Mouse (Mus musculus): ENCODE measurements around the gene Ccdc13. TPM values are rescaled to one million over a fixed set of nuclear protein-coding genes. Genes with fewer than 3 reads are reported as not detected.

Gene Ccdc13
- total and polyA plus RNA-seq, 2 experiments from 2014 or later, result 3.0 to 4.8 TPM

GRCm38 (mm10) chr9:121775951-121776350 lies 63.3 kb downstream of the Ccdc13 start:
- H3K27ac ChIP-seq (ENCODE audit: low read depth, low read length), result no peak overlapping the region
- no peak overlapping the region for H3K9ac ChIP-seq (replicated peaks; ENCODE audit: low read length, poor library complexity, severe bottlenecking)
- H3K4me2 ChIP-seq (ENCODE audit: low read depth, low read length, poor library complexity, severe bottlenecking), result no peak overlapping the region
- TF ChIP-seq CTCF (IDR thresholded peaks at IDR 0.05), result no peak
- no peaks in the 10 kb centered on the region for H3K9me3 ChIP-seq (ENCODE audit: low read length)
- H3K4me1 ChIP-seq (ENCODE audit: insufficient read depth, low read length), result no peaks in the 10 kb centered on the region
- DNase-seq (ENCODE audit: low spot score) (no peak), ATAC-seq (ENCODE audit: low FRiP score) (no peak)
- peaks cover 18% of the 10 kb centered on the region for H3K27me3 ChIP-seq (ENCODE audit: insufficient read depth, low read length)
- WGBS, result 83% methylated on average over 10 of the region's 10 CpGs
- no peak overlapping the region for H3K4me3 ChIP-seq (ENCODE audit: low read depth, low read length)
- no peaks in the 10 kb centered on the region for H3K36me3 ChIP-seq (ENCODE audit: insufficient read depth, low read length)

- DNase-seq (ENCODE audit: low spot score) (no peak), ATAC-seq (ENCODE audit: low FRiP score) (no peak)
- H3K9me3 ChIP-seq (ENCODE audit: low read length), result no peaks in the 10 kb centered on the region
- H3K27ac ChIP-seq (ENCODE audit: low read depth, low read length), result no peak overlapping the region
- no peak overlapping the region for H3K4me3 ChIP-seq (ENCODE audit: low read depth, low read length)
- H3K36me3 ChIP-seq (ENCODE audit: insufficient read depth, low read length), result peaks cover 20% of the 10 kb centered on the region
- H3K4me1 ChIP-seq (ENCODE audit: insufficient read depth, low read length), result no peaks in the 10 kb centered on the region
- H3K27me3 ChIP-seq (ENCODE audit: insufficient read depth, low read length), result peaks cover 7% of the 10 kb centered on the region; the same call in 1 of the 2 replicates
- 69% methylated on average over 5 of the region's 5 CpGs for WGBS
- H3K4me2 ChIP-seq (ENCODE audit: low read depth, low read length, poor library complexity, severe bottlenecking), result no peak overlapping the region
- no peak for TF ChIP-seq CTCF (IDR thresholded peaks at IDR 0.05)
- no peak overlapping the region for H3K9ac ChIP-seq (replicated peaks; ENCODE audit: low read length, poor library complexity, severe bottlenecking)
Observed at GRCm38 (mm10) chr9:121772412-121772811, 66.8 kb downstream of the Ccdc13 start.

GRCm38 (mm10) chr9:121765166-121765855 lies 74.0 kb downstream of the Ccdc13 start:
- no peaks in the 10 kb centered on the region for H3K27me3 ChIP-seq (ENCODE audit: insufficient read depth, low read length)
- no peak overlapping the region for H3K9ac ChIP-seq (replicated peaks; ENCODE audit: low read length, poor library complexity, severe bottlenecking)
- no peak overlapping the region for H3K4me3 ChIP-seq (ENCODE audit: low read depth, low read length)
- H3K27ac ChIP-seq (ENCODE audit: low read depth, low read length), result no peak overlapping the region
- no peak for TF ChIP-seq CTCF (IDR thresholded peaks at IDR 0.05)
- no peaks in the 10 kb centered on the region for H3K9me3 ChIP-seq (ENCODE audit: low read length)
- no peak overlapping the region for H3K4me2 ChIP-seq (ENCODE audit: low read depth, low read length, poor library complexity, severe bottlenecking)
- ATAC-seq (ENCODE audit: low FRiP score) (no peak), DNase-seq (ENCODE audit: low spot score) (no peak)
- 93% methylated on average over 16 of the region's 16 CpGs for WGBS
- peaks cover 60% of the 10 kb centered on the region for H3K36me3 ChIP-seq (ENCODE audit: insufficient read depth, low read length)
- H3K4me1 ChIP-seq (ENCODE audit: insufficient read depth, low read length), result peaks cover 7% of the 10 kb centered on the region

DNA sequence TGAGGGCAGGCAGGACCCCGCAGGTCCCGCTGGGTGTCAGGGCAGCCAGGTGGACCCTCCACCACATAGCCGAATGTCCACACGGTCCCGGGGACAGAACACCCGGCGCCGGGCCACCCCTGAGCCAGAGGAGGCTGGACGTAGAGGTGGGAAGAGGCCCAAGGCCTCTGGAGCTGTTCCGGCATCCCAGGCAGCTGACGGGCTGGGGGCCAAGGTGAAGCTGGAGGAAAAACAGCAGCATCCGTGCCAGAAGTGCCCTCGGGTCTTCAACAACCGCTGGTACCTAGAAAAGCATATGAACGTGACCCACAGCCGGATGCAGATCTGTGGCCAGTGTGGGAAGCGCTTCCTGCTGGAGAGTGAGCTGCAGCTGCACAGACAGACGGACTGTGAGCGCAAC lies 75.5 kb downstream of the Ccdc13 start:
- H3K36me3 ChIP-seq (ENCODE audit: insufficient read depth, low read length), result peaks cover 53% of the 10 kb centered on the region
- H3K9me3 ChIP-seq (ENCODE audit: low read length), result no peaks in the 10 kb centered on the region
- no peak overlapping the region for H3K4me2 ChIP-seq (ENCODE audit: low read depth, low read length, poor library complexity, severe bottlenecking)
- TF ChIP-seq CTCF (IDR thresholded peaks at IDR 0.05), result no peak
- no peak for ATAC-seq (ENCODE audit: low FRiP score)
- no peak overlapping the region for H3K4me3 ChIP-seq (ENCODE audit: low read depth, low read length)
- WGBS, result 88% methylated on average over 19 of the region's 19 CpGs
- peaks cover 7% of the 10 kb centered on the region for H3K4me1 ChIP-seq (ENCODE audit: insufficient read depth, low read length)
- no peak overlapping the region for H3K9ac ChIP-seq (replicated peaks; ENCODE audit: low read length, poor library complexity, severe bottlenecking)
- no peak for DNase-seq (ENCODE audit: low spot score)
- H3K27ac ChIP-seq (ENCODE audit: low read depth, low read length), result no peak overlapping the region
- H3K27me3 ChIP-seq (ENCODE audit: insufficient read depth, low read length), result no peaks in the 10 kb centered on the region

DNA sequence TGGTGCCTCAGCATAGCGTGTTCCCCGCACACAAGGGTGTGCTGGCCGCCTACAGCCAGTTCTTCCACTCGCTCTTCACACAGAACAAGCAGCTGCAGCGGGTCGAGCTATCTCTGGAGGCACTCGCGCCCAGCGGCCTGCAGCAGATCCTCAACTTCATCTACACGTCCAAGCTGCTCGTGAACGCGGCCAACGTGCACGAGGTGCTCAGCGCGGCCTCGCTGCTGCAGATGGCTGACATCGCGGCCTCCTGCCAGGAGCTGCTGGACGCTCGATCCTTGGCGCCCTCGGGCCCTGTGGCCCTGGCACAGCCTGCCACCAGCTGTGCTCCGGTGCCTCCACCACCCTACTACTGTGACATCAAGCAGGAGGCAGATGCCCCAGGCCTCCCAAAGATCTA lies 76.5 kb downstream of the Ccdc13 start:
- no peak for ATAC-seq (ENCODE audit: low FRiP score)
- 87% methylated on average over 25 of the region's 25 CpGs for WGBS

DNA sequence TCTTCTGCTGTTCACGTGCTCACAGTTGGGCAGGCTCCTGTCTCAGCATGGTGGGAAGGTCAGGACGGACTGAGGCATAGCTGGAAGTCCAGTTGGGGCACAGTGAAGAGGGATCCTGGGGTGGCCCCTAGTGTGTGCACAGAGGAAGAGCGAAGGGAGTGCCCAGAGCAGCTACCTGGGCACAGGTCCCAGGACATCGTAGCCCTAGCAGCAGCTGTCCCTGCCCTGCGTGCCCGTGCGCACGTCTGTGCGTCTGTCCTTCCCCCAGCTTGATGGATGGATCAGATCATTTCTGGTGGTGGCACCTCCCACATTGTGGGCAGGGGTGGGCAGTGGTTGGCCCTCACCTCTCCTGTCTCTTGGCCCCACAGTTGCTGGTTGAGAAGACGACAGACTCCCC lies 77.0 kb downstream of the Ccdc13 start:
- DNase-seq (ENCODE audit: low spot score), result no peak
- ATAC-seq (ENCODE audit: low FRiP score), result no peak
- TF ChIP-seq CTCF (IDR thresholded peaks at IDR 0.05), result no peak
- Histone ChIP-seq H3K4me3 (ENCODE audit: low read depth, low read length) (no peak overlapping the region), H3K36me3 (ENCODE audit: insufficient read depth, low read length) (peaks cover 38% of the 10 kb centered on the region), H3K9ac (replicated peaks; ENCODE audit: low read length, poor library complexity, severe bottlenecking) (no peak overlapping the region), H3K27me3 (ENCODE audit: insufficient read depth, low read length) (no peaks in the 10 kb centered on the region), H3K4me2 (ENCODE audit: low read depth, low read length, poor library complexity, severe bottlenecking) (no peak overlapping the region), H3K4me1 (ENCODE audit: insufficient read depth, low read length) (peaks cover 7% of the 10 kb centered on the region), H3K9me3 (ENCODE audit: low read length) (no peaks in the 10 kb centered on the region), H3K27ac (ENCODE audit: low read depth, low read length) (no peak overlapping the region)
- 91% methylated on average over 10 of the region's 10 CpGs for WGBS

More for the DNA sequence above, 76.5 kb downstream of the Ccdc13 start:
- no peak for DNase-seq (ENCODE audit: low spot score)
- Histone ChIP-seq H3K4me1 (ENCODE audit: insufficient read depth, low read length) (peaks cover 7% of the 10 kb centered on the region), H3K27ac (ENCODE audit: low read depth, low read length) (no peak overlapping the region), H3K4me3 (ENCODE audit: low read depth, low read length) (no peak overlapping the region), H3K27me3 (ENCODE audit: insufficient read depth, low read length) (no peaks in the 10 kb centered on the region), H3K9me3 (ENCODE audit: low read length) (no peaks in the 10 kb centered on the region), H3K4me2 (ENCODE audit: low read depth, low read length, poor library complexity, severe bottlenecking) (no peak overlapping the region), H3K9ac (replicated peaks; ENCODE audit: low read length, poor library complexity, severe bottlenecking) (no peak overlapping the region), H3K36me3 (ENCODE audit: insufficient read depth, low read length) (peaks cover 43% of the 10 kb centered on the region)
- no peak for TF ChIP-seq CTCF (IDR thresholded peaks at IDR 0.05)

All from midbrain, postnatal 0 days (tissue).